Comparison of ENCODE assay signal across 19 mouse cellular contexts in genomic region chr16:17816528-17816927, GRCm38 (mm10). TPM values are rescaled to one million over a fixed set of nuclear protein-coding genes. Genes with fewer than 3 reads are reported as not detected.
DNase-seq lines count a peak whose midpoint lies in the region; ATAC-seq lines count a peak whose summit lies in the region.
"Had no signal": no experiment of that assay in that cellular context is flagged by ENCODE, and none has a peak within 500 bp of the region (broad histone marks: within the 10 kb centered on the region; RNA-seq: fewer than 3 reads in every experiment).

No protein-coding gene starts in this region.

- no peaks in the 10 kb centered on the region for H3K36me3 ChIP-seq in forebrain, embryonic 15.5 days
- no peaks in the 10 kb centered on the region for H3K36me3 ChIP-seq in forebrain, embryonic 11.5 days (ENCODE audit: control insufficient read depth, insufficient read depth, low read length)
- H3K36me3 ChIP-seq in neural tube, embryonic 11.5 days (ENCODE audit: control insufficient read depth, insufficient read depth, low read length) = no peaks in the 10 kb centered on the region
- no peaks in the 10 kb centered on the region for H3K36me3 ChIP-seq in limb, embryonic 13.5 days
- H3K36me3 ChIP-seq: kidney, embryonic 15.5 days; liver, embryonic 13.5 days had no signal

- H3K4me3 ChIP-seq in forebrain, embryonic 15.5 days = no peak overlapping the region
- H3K4me3 ChIP-seq in forebrain, embryonic 11.5 days (ENCODE audit: low read depth, low read length) = no peak overlapping the region
- H3K4me3 ChIP-seq in neural tube, embryonic 11.5 days (ENCODE audit: low read depth, low read length) = no peak overlapping the region
- H3K4me3 ChIP-seq in limb, embryonic 13.5 days = no peak overlapping the region
- H3K4me3 ChIP-seq: myocyte had no signal

- WGBS in forebrain, embryonic 15.5 days = 83% methylated on average over 8 of the region's 8 CpGs
- WGBS in forebrain, embryonic 11.5 days = 79% methylated on average over 8 of the region's 8 CpGs
- 83% methylated on average over 8 of the region's 8 CpGs for WGBS in neural tube, embryonic 11.5 days
- 78% methylated on average over 8 of the region's 8 CpGs for WGBS in limb, embryonic 13.5 days

- no peaks in the 10 kb centered on the region for H3K9me3 ChIP-seq in forebrain, embryonic 15.5 days
- no peaks in the 10 kb centered on the region for H3K9me3 ChIP-seq in forebrain, embryonic 11.5 days (ENCODE audit: control insufficient read depth, low read length)
- H3K9me3 ChIP-seq in neural tube, embryonic 11.5 days (ENCODE audit: control insufficient read depth, low read length) = no peaks in the 10 kb centered on the region
- H3K9me3 ChIP-seq in limb, embryonic 13.5 days = no peaks in the 10 kb centered on the region
- H3K9me3 ChIP-seq: kidney, embryonic 15.5 days; liver, embryonic 13.5 days had no signal

- 0 out of 2 replicates have a peak overlapping the region, but pooled peaks have one; percentile 63 for H3K9ac ChIP-seq in forebrain, embryonic 15.5 days (replicated peaks)
- H3K9ac ChIP-seq in forebrain, embryonic 11.5 days (ENCODE audit: low read length) = no peak overlapping the region
- H3K9ac ChIP-seq in neural tube, embryonic 11.5 days (ENCODE audit: low read length) = no peak overlapping the region
- peak overlapping the region; percentile 77 for H3K9ac ChIP-seq in limb, embryonic 13.5 days

- no peak for DNase-seq in forebrain, embryonic 11.5 days (ENCODE audit: low spot score)
- DNase-seq in neural tube, embryonic 11.5 days (ENCODE audit: low spot score) = peak; percentile 11
- DNase-seq in neural tube, embryonic 10.5 days (ENCODE audit: extremely low spot score, low spot score) = no peak
- DNase-seq in layer of hippocampus, adult 9-11 months = no peak
- no peak for DNase-seq in layer of hippocampus, adult 8-10 months (ENCODE audit: low spot score in 2 of 2)
- DNase-seq: cerebellum, adult 11 months; liver, embryonic 13.5 days; right cerebral cortex, postnatal 25 days; thymus, postnatal 4 days had no signal

- H3K4me1 ChIP-seq in forebrain, embryonic 15.5 days = peaks cover 17% of the 10 kb centered on the region
- H3K4me1 ChIP-seq in forebrain, embryonic 11.5 days (replicated peaks; ENCODE audit: control insufficient read depth, insufficient read depth, low read length) = peaks cover 7% of the 10 kb centered on the region
- no peaks in the 10 kb centered on the region for H3K4me1 ChIP-seq in neural tube, embryonic 11.5 days (ENCODE audit: control insufficient read depth, insufficient read depth, low read length)
- peaks cover 28% of the 10 kb centered on the region for H3K4me1 ChIP-seq in limb, embryonic 13.5 days

- ATAC-seq in forebrain, embryonic 15.5 days (replicated peaks) = no peak
- ATAC-seq in forebrain, embryonic 11.5 days (replicated peaks; ENCODE audit: low FRiP score) = no peak
- no peak for ATAC-seq in neural tube, embryonic 11.5 days (ENCODE audit: insufficient read depth, low FRiP score, low TSS enrichment)
- ATAC-seq in limb, embryonic 13.5 days (ENCODE audit: low FRiP score, low read depth) = no peak
- ATAC-seq in erythroid progenitor cell, adult 5-6 weeks (replicated peaks; ENCODE audit: low FRiP score, poor library complexity, severe bottlenecking) = no peak

- H3K27me3 ChIP-seq in forebrain, embryonic 15.5 days = peaks cover 9% of the 10 kb centered on the region; the same call in 1 of the 2 replicates
- peaks cover 4% of the 10 kb centered on the region for H3K27me3 ChIP-seq in forebrain, embryonic 11.5 days (ENCODE audit: control insufficient read depth, insufficient read depth, low read length)
- H3K27me3 ChIP-seq in neural tube, embryonic 11.5 days (ENCODE audit: control insufficient read depth, insufficient read depth, low read length) = peaks cover 10% of the 10 kb centered on the region
- H3K27me3 ChIP-seq in limb, embryonic 13.5 days = peaks cover 3% of the 10 kb centered on the region; the same call in 1 of the 2 replicates

- H3K4me2 ChIP-seq in forebrain, embryonic 15.5 days (replicated peaks) = no peak overlapping the region
- H3K4me2 ChIP-seq in forebrain, embryonic 11.5 days (ENCODE audit: low read depth, low read length, severe bottlenecking) = no peak overlapping the region
- no peak overlapping the region for H3K4me2 ChIP-seq in neural tube, embryonic 11.5 days (ENCODE audit: low read depth)
- H3K4me2 ChIP-seq in limb, embryonic 13.5 days (replicated peaks) = peak overlapping the region; percentile 82; the same call in 1 of the 2 replicates

- no peak overlapping the region for H3K27ac ChIP-seq in forebrain, embryonic 15.5 days (replicated peaks)
- no peak overlapping the region for H3K27ac ChIP-seq in forebrain, embryonic 11.5 days (ENCODE audit: low read depth, low read length)
- H3K27ac ChIP-seq in neural tube, embryonic 11.5 days (ENCODE audit: low read depth, low read length) = no peak overlapping the region
- H3K27ac ChIP-seq in limb, embryonic 13.5 days = no peak overlapping the region
- H3K27ac ChIP-seq: kidney, embryonic 15.5 days; liver, embryonic 13.5 days had no signal

RNA-seq across cellular contexts. Expression of gene B830017H08Rik, which starts 16.4 kb away (rescaled TPM):
- 0.93 and 1.3 TPM in 2 replicates for polyA plus RNA-seq in forebrain, embryonic 15.5 days (2015; fragmentation: Nextera tagmentation; extraction: Ambion mirVana)
- not detected in 2 replicates for polyA plus RNA-seq in forebrain, embryonic 11.5 days (2014; fragmentation: Nextera tagmentation; extraction: Ambion mirVana)
- 0.19 and 0.36 TPM in 2 replicates for polyA plus RNA-seq in neural tube, embryonic 11.5 days (2014; fragmentation: Nextera tagmentation; extraction: Ambion mirVana)
- 0.09 and 0.36 TPM in 2 replicates for polyA plus RNA-seq in limb, embryonic 13.5 days (2015; fragmentation: Nextera tagmentation; extraction: Ambion mirVana)
- not detected in 2 replicates for total RNA-seq in erythroid progenitor cell, adult 5-6 weeks (2015; ENCODE audit: low replicate concordance)
- not detected in 2 replicates for total RNA-seq in erythroid progenitor cell, adult 5-6 weeks (2017; ENCODE audit: low replicate concordance)
- total RNA-seq in layer of hippocampus, adult 8-10 months (2022) = 1 to 10 TPM; 2.7 to 3.9 (median 3.4) TPM
- total RNA-seq: granulocyte monocyte progenitor cell, adult 5-6 weeks; megakaryocyte, adult 5-6 weeks had no signal
- polyA plus RNA-seq: heart, embryonic 16.5 days; intestine, embryonic 14.5 days; liver, embryonic 13.5 days; lung, embryonic 16.5 days had no signal

RNA-seq across cellular contexts. Expression of gene Scarf2, which starts 19.4 kb away (rescaled TPM):
- 1.3 TPM in 2 replicates for polyA plus RNA-seq in forebrain, embryonic 15.5 days (2015; fragmentation: Nextera tagmentation; extraction: Ambion mirVana)
- 7.4 and 7.9 TPM in 2 replicates for polyA plus RNA-seq in forebrain, embryonic 11.5 days (2014; fragmentation: Nextera tagmentation; extraction: Ambion mirVana)
- polyA plus RNA-seq in neural tube, embryonic 11.5 days (2014; fragmentation: Nextera tagmentation; extraction: Ambion mirVana) = 9.5 and 13.1 TPM in 2 replicates
- 28.8 and 29.4 TPM in 2 replicates for polyA plus RNA-seq in limb, embryonic 13.5 days (2015; fragmentation: Nextera tagmentation; extraction: Ambion mirVana)
- total RNA-seq in erythroid progenitor cell, adult 5-6 weeks (2015; ENCODE audit: low replicate concordance) = 0.42 TPM in 1 of 2 replicates, not detected in the other
- not detected in 2 replicates for total RNA-seq in erythroid progenitor cell, adult 5-6 weeks (2017; ENCODE audit: low replicate concordance)
- 1 to 10 TPM; 1.9 to 4.7 (median 3.0) TPM for total RNA-seq in layer of hippocampus, adult 8-10 months (2022)

RNA-seq across cellular contexts. Expression of gene Car15, which starts 21.6 kb away (rescaled TPM):
- polyA plus RNA-seq in forebrain, embryonic 15.5 days (2015; fragmentation: Nextera tagmentation; extraction: Ambion mirVana) = 4.8 and 5.7 TPM in 2 replicates
- polyA plus RNA-seq in forebrain, embryonic 11.5 days (2014; fragmentation: Nextera tagmentation; extraction: Ambion mirVana) = 4.3 and 4.6 TPM in 2 replicates
- polyA plus RNA-seq in neural tube, embryonic 11.5 days (2014; fragmentation: Nextera tagmentation; extraction: Ambion mirVana) = 3.2 and 3.4 TPM in 2 replicates
- 2.7 and 3.0 TPM in 2 replicates for polyA plus RNA-seq in limb, embryonic 13.5 days (2015; fragmentation: Nextera tagmentation; extraction: Ambion mirVana)
- 7.1 and 9.7 TPM in 2 replicates for total RNA-seq in erythroid progenitor cell, adult 5-6 weeks (2015; ENCODE audit: low replicate concordance)
- 4.6 and 9.5 TPM in 2 replicates for total RNA-seq in erythroid progenitor cell, adult 5-6 weeks (2017; ENCODE audit: low replicate concordance)
- total RNA-seq in layer of hippocampus, adult 8-10 months (2022) = 10 to 100 TPM in 3 of 4 experiments, 1 to 10 TPM in 1; 9.4 to 15.9 (median 12.6) TPM

RNA-seq across cellular contexts. Expression of gene Klhl22, which starts 57.1 kb away (rescaled TPM):
- 69.7 and 72.1 TPM in 2 replicates for polyA plus RNA-seq in forebrain, embryonic 15.5 days (2015; fragmentation: Nextera tagmentation; extraction: Ambion mirVana)
- 54.6 and 57.7 TPM in 2 replicates for polyA plus RNA-seq in forebrain, embryonic 11.5 days (2014; fragmentation: Nextera tagmentation; extraction: Ambion mirVana)
- 62.1 and 62.4 TPM in 2 replicates for polyA plus RNA-seq in neural tube, embryonic 11.5 days (2014; fragmentation: Nextera tagmentation; extraction: Ambion mirVana)
- polyA plus RNA-seq in limb, embryonic 13.5 days (2015; fragmentation: Nextera tagmentation; extraction: Ambion mirVana) = 92.9 and 106 TPM in 2 replicates
- 4.2 and 5.4 TPM in 2 replicates for total RNA-seq in erythroid progenitor cell, adult 5-6 weeks (2015; ENCODE audit: low replicate concordance)
- 3.7 and 3.9 TPM in 2 replicates for total RNA-seq in erythroid progenitor cell, adult 5-6 weeks (2017; ENCODE audit: low replicate concordance)
- total RNA-seq in layer of hippocampus, adult 8-10 months (2022) = 100 to 1,000 TPM in 2 of 4 experiments, 10 to 100 TPM in 2; 95.8 to 105 (median 101) TPM

Comparison
In these comparisons a context has a peak if more than half of its experiments do, and no peak if none do; other contexts are left out.
1. H3K9ac ChIP-seq: peak in forebrain, embryonic 15.5 days (single experiment) and limb, embryonic 13.5 days (single experiment); none in forebrain, embryonic 11.5 days (single experiment) and neural tube, embryonic 11.5 days (single experiment).